Mouse (Mus musculus) layer of hippocampus, postnatal 25 days (tissue): ENCODE results near the gene Usp25. TPM values are rescaled to one million over a fixed set of nuclear protein-coding genes. Genes with fewer than 3 reads are reported as not detected.

ENCODE experiments used
- DNase-seq, 2 experiments: peaks; one replicate each; pipeline ENCODE4 v3.0.0; 2022; ENCODE audit warnings: mixed read lengths in 2 of 2, low spot score in 1 of 2; ENCODE audit errors: extremely low spot score in 1 of 2
- total RNA-seq, 2 experiments: library from RNA; stranded (reverse); gene quantifications; 2 replicates each; pipeline ENCODE4 v1.2.3; 2021

Gene Usp25
- total RNA-seq, 2 experiments from 2014 or later, result 34.0 to 34.6 TPM

- no peak for DNase-seq
Measured at GRCm38 (mm10) chr16:77128683-77129082, 115.2 kb downstream of the Usp25 start.

- no peak for DNase-seq
Measured at GRCm38 (mm10) chr16:77133055-77133454, 119.5 kb downstream of the Usp25 start.

GRCm38 (mm10) chr16:77140651-77141050, 127.1 kb downstream of the Usp25 start:
- DNase-seq, result no peak

- DNase-seq, result no peak
Measured at GRCm38 (mm10) chr16:77146801-77147200, 133.3 kb downstream of the Usp25 start.

- DNase-seq, result no peak
Measured at GRCm38 (mm10) chr16:77150338-77150737, 136.8 kb downstream of the Usp25 start.

- no peak for DNase-seq
Measured at GRCm38 (mm10) chr16:77150884-77151283, 137.4 kb downstream of the Usp25 start.

- DNase-seq, result peak in 1 of 2 experiments; percentile 40
Measured at GRCm38 (mm10) chr16:77152288-77152687, 138.8 kb downstream of the Usp25 start.

- no peak for DNase-seq
Measured at GRCm38 (mm10) chr16:77153216-77153715, 139.8 kb downstream of the Usp25 start.

- no peak for DNase-seq
Measured at GRCm38 (mm10) chr16:77153815-77154214, 140.3 kb downstream of the Usp25 start.

- no peak for DNase-seq
Measured at GRCm38 (mm10) chr16:77154831-77155230, 141.3 kb downstream of the Usp25 start.
